Mouse (Mus musculus): Measurements from ENCODE around the gene Nkapd1. TPM values are rescaled to one million over a fixed set of nuclear protein-coding genes. Genes with fewer than 3 reads are reported as not detected.

Nkapd1 gene
- polyA plus RNA-seq (2014; fragmentation: Nextera tagmentation; extraction: Ambion mirVana) = 29.9 and 30.6 TPM in 2 replicates

DNA sequence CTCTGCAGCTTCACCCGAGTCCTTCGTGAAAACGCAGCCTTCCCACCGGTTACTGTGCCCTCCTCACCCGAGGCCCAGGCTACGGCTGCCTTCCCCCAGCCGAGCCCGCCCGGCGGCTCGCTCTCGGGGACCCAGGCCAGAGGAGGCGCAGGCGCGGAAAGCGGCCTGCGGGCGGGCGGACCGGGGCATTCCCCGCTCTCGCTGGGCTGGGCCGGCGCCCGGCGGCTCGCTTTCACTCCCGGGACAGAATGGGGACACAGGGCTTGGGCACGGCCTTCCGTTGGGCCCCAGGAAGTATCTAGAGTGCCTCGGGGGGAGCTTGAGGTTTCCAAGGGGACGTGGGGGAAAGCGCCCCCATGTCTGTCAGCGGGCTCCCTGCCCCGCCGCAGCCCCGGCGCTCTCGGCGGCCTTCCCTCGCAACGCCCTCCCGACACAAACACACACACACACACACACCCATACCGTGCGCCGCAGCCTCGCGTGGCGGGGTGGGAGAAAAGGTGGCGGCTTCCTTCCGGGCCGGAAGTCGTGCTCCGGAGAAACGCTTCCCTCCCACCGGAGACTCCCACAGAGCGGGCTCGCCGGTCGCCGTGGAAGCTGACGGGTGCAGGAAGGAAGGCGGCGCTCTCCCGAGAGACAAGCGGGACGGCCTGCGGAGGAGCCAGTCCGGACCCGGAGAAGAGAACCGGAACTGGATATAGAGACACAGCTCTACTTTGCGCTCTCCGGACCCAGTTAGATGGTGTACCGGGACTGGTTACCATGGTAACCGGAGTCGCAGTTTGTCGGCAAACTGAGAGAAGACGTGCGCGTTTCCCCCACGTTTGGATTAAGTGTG lies at the start of gene Nkapd1, which contains the start of gene Pih1d2:
Gene Nkapd1, minus strand, starts transcription at position 699 of the 838 bp plus-strand sequence.
Gene Pih1d2, plus strand, starts transcription at position 556 of the 838 bp plus-strand sequence.
- no peaks in the 10 kb centered on the region for H3K4me1 ChIP-seq (replicated peaks; ENCODE audit: control insufficient read depth, insufficient read depth, low read length)
- under 1% methylated on average over 69 of the region's 81 CpGs for WGBS
- peak within 1 kb of the TSS; percentile 91 for H3K9ac ChIP-seq (ENCODE audit: low read depth, low read length)
- H3K27ac ChIP-seq (ENCODE audit: low read depth, low read length) = peak within 1 kb of the TSS; percentile 90
- H3K36me3 ChIP-seq (ENCODE audit: control insufficient read depth, insufficient read depth, low read length) = 0 out of 2 replicates have a peak, but pooled peaks cover 3% of the 10 kb centered on the region
- H3K27me3 ChIP-seq (ENCODE audit: control insufficient read depth, insufficient read depth, low read length) = no peaks in the 10 kb centered on the region
- peak within 1 kb of the TSS; percentile 81 for H3K4me2 ChIP-seq (replicated peaks; ENCODE audit: low read depth, low read length)
- peak within 1 kb of the TSS; percentile 96 for H3K4me3 ChIP-seq (ENCODE audit: low read depth, low read length)
- no peaks in the 10 kb centered on the region for H3K9me3 ChIP-seq (ENCODE audit: control insufficient read depth, low read length)
- ATAC-seq (ENCODE audit: low FRiP score) (peak; percentile 97), DNase-seq (ENCODE audit: low spot score) (peak; percentile 93)

DNA sequence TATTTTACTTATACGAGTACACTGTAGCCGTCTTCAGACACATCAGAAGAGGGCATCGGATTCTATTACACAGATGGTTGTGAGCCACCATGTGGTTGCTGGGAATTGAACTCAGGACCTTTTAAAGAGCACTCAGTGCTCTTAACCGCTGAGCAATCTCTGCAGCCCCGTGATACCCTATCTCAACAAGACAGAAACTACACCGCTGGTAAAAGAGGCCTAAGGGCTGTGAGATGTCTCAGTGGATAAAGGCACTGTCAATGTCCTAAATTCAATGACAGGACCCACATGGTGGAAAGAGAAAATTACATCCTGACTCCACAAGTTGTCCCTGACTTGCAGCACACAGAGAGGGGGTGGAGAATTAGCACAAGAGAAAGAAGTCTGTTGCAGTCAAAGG lies 49.2 kb upstream of the Nkapd1 start:
- H3K36me3 ChIP-seq (ENCODE audit: control insufficient read depth, insufficient read depth, low read length) = no peaks in the 10 kb centered on the region
- 81% methylated on average over 6 of the region's 6 CpGs for WGBS
- H3K4me3 ChIP-seq (ENCODE audit: low read depth, low read length) = no peak overlapping the region
- H3K4me1 ChIP-seq (replicated peaks; ENCODE audit: control insufficient read depth, insufficient read depth, low read length) = no peaks in the 10 kb centered on the region
- no peak for ATAC-seq (ENCODE audit: low FRiP score)
- H3K27ac ChIP-seq (ENCODE audit: low read depth, low read length) = no peak overlapping the region
- no peak overlapping the region for H3K4me2 ChIP-seq (replicated peaks; ENCODE audit: low read depth, low read length)
- no peak overlapping the region for H3K9ac ChIP-seq (ENCODE audit: low read depth, low read length)
- H3K27me3 ChIP-seq (ENCODE audit: control insufficient read depth, insufficient read depth, low read length) = no peaks in the 10 kb centered on the region
- no peaks in the 10 kb centered on the region for H3K9me3 ChIP-seq (ENCODE audit: control insufficient read depth, low read length)
- DNase-seq (ENCODE audit: low spot score) = no peak

DNA sequence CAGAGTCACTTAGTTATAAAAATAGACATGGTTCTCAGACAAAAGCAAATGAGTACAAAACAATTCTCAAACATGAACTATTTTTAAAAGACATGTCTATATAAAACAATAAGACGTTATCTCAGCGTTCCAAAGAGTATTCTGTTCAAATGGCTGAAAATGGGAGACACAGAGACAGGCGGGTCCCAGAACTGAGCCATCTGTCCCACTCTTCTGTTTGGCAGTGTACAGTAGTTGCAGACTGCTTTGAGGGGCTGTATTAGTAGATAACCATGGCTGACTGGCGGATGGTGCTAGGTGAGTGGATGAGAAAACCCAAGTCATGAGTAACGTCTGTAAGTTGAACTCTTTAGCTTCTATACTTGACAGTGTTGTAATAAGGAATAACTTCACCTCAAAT lies 47.6 kb upstream of the Nkapd1 start:
- Histone ChIP-seq H3K27ac (ENCODE audit: low read depth, low read length) (no peak overlapping the region), H3K4me2 (replicated peaks; ENCODE audit: low read depth, low read length) (no peak overlapping the region), H3K9me3 (ENCODE audit: control insufficient read depth, low read length) (no peaks in the 10 kb centered on the region), H3K36me3 (ENCODE audit: control insufficient read depth, insufficient read depth, low read length) (no peaks in the 10 kb centered on the region), H3K4me3 (ENCODE audit: low read depth, low read length) (no peak overlapping the region), H3K9ac (ENCODE audit: low read depth, low read length) (no peak overlapping the region), H3K27me3 (ENCODE audit: control insufficient read depth, insufficient read depth, low read length) (no peaks in the 10 kb centered on the region), H3K4me1 (replicated peaks; ENCODE audit: control insufficient read depth, insufficient read depth, low read length) (no peaks in the 10 kb centered on the region)
- WGBS = 85% methylated on average over 5 of the region's 5 CpGs
- DNase-seq (ENCODE audit: low spot score) = no peak
- no peak for ATAC-seq (ENCODE audit: low FRiP score)

DNA sequence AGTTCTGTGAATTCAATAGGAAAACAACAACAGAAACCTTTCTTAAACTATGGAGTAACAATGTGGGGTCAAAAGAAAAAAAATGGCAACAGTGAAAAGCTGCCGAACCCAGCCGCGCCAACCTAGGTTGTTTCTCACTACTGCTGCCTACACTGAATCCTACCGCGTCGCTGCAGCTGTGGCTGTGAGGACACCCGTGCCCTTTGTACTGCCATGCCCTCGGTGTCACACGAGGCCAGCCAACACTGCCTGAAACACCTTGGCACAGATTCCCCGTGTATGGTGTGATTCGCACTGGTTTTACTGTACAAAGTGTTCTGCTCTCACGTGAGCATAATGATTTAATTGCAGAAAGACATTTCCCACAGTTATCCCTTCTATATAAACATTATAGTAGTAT lies 43.2 kb upstream of the Nkapd1 start:
- H3K9ac ChIP-seq (ENCODE audit: low read depth, low read length) = no peak overlapping the region

DNA sequence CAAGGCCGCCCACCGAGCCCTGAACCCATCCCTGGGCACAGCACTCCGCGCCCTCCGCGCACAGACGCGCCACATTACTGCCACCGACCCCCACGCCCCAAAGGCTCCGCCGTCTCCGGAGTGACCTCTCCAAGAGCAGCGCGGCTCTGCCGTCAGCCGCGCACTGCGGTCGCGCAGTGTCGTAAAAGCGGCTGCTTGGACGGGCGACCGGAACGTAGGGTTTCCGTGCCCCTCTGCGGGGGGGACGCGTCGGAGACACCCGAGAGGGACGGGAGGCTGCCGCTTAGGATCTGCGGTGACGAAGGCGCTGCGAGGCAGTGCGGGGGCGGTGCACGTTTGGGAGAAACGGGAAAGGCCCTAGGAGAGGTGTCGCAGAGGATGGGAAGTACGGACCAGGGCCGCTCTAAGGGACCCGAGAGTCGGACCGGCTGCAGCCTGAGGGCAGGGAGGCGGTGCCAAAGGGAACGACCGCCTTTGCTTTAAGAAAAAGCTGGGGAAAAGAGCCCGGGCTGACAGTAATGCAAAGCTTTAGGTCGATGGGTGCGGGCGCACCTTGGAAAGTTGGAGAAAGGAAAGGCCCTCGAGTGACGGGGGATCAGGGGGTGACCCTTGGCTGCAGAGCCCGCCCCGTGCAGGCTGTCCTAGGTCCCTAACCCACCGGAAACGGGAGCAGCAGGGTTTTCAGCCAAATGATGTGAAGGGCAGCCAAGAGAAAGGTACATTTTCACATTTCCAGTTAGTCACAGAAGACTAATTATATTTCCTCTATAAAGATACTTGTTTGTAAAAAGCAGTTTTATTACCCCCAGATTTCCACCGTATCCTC lies 42.3 kb upstream of the Nkapd1 start, which contains the start of gene Dlat:
Gene Dlat, minus strand, starts transcription at position 389 of the 826 bp plus-strand sequence.
- H3K4me1 ChIP-seq (replicated peaks; ENCODE audit: control insufficient read depth, insufficient read depth, low read length) = no peaks in the 10 kb centered on the region
- DNase-seq (ENCODE audit: low spot score) = peak; percentile 92
- H3K9me3 ChIP-seq (ENCODE audit: control insufficient read depth, low read length) = no peaks in the 10 kb centered on the region
- H3K9ac ChIP-seq (ENCODE audit: low read depth, low read length) = peak within 1 kb of the TSS; percentile 82
- no peaks in the 10 kb centered on the region for H3K36me3 ChIP-seq (ENCODE audit: control insufficient read depth, insufficient read depth, low read length)
- H3K4me2 ChIP-seq (replicated peaks; ENCODE audit: low read depth, low read length) = peak within 1 kb of the TSS; percentile 45
- H3K27me3 ChIP-seq (ENCODE audit: control insufficient read depth, insufficient read depth, low read length) = no peaks in the 10 kb centered on the region
- H3K27ac ChIP-seq (ENCODE audit: low read depth, low read length) = peak within 1 kb of the TSS; percentile 81
- peak within 1 kb of the TSS; percentile 71 for H3K4me3 ChIP-seq (ENCODE audit: low read depth, low read length)
- ATAC-seq (ENCODE audit: low FRiP score) = peak; percentile 94
- under 1% methylated on average over 63 of the region's 63 CpGs for WGBS

More for the DNA sequence above, 43.2 kb upstream of the Nkapd1 start:
- ATAC-seq (ENCODE audit: low FRiP score) (no peak), DNase-seq (ENCODE audit: low spot score) (peak; percentile 23)
- H3K4me3 ChIP-seq (ENCODE audit: low read depth, low read length) = peak overlapping the region; percentile 71
- peak overlapping the region; percentile 45 for H3K4me2 ChIP-seq (replicated peaks; ENCODE audit: low read depth, low read length)
- no peaks in the 10 kb centered on the region for H3K9me3 ChIP-seq (ENCODE audit: control insufficient read depth, low read length)
- 22% methylated on average over 12 of the region's 12 CpGs for WGBS
- no peaks in the 10 kb centered on the region for H3K36me3 ChIP-seq (ENCODE audit: control insufficient read depth, insufficient read depth, low read length)
- no peaks in the 10 kb centered on the region for H3K27me3 ChIP-seq (ENCODE audit: control insufficient read depth, insufficient read depth, low read length)
- no peaks in the 10 kb centered on the region for H3K4me1 ChIP-seq (replicated peaks; ENCODE audit: control insufficient read depth, insufficient read depth, low read length)
- no peak overlapping the region for H3K27ac ChIP-seq (ENCODE audit: low read depth, low read length)

DNA sequence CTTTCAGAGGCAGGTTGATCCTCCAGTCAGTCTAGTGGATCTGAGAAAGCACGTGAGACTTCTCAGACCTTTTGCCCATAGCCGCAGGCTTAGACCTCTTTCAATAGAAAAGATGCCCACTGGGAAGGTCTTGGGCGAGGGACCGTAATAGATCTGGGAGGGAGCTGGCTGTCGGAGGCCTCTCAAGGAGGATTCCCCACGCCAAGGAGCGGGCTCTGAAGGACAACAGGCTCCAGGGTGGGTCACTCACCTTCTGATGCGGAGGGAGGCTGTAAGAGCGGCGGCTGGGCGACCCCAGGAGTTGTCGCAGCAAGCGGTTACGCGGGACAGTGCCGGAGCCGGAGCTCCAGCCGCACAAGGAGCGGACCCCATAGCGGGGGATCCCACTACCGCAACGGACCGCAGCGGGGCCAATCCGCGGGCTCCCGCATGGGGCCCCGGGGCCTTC lies 41.7 kb upstream of the Nkapd1 start:
- no peaks in the 10 kb centered on the region for H3K4me1 ChIP-seq (replicated peaks; ENCODE audit: control insufficient read depth, insufficient read depth, low read length)
- H3K4me3 ChIP-seq (ENCODE audit: low read depth, low read length) = peak overlapping the region; percentile 71
- no peaks in the 10 kb centered on the region for H3K36me3 ChIP-seq (ENCODE audit: control insufficient read depth, insufficient read depth, low read length)
- WGBS = under 1% methylated on average over 28 of the region's 28 CpGs
- H3K4me2 ChIP-seq (replicated peaks; ENCODE audit: low read depth, low read length) = peak overlapping the region; percentile 45
- no peaks in the 10 kb centered on the region for H3K9me3 ChIP-seq (ENCODE audit: control insufficient read depth, low read length)
- DNase-seq (ENCODE audit: low spot score) (no peak), ATAC-seq (ENCODE audit: low FRiP score) (peak; percentile 84)
- H3K9ac ChIP-seq (ENCODE audit: low read depth, low read length) = peak overlapping the region; percentile 82
- peak overlapping the region; percentile 81; the same call in 1 of the 2 replicates for H3K27ac ChIP-seq (ENCODE audit: low read depth, low read length)
- no peaks in the 10 kb centered on the region for H3K27me3 ChIP-seq (ENCODE audit: control insufficient read depth, insufficient read depth, low read length)

DNA sequence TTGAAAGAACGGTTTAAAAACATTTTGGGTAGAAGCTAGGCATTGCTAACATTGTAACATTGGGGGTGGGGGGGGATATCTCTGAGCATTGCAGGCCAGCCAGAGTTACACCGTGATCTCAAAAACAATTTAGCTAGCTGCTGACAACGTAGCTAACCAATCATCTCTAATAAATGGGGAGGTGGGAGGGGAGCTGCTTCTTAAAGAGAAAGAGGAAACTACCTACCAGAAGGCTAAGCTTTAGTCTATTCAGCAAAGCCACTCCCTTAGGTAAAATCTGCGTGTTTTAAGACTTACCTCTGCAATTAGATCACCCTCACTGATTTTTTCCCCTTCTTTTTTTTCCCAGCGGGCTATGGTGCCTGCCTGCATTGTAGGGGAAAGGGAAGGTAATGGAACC lies 41.1 kb upstream of the Nkapd1 start:
- WGBS = 39% methylated on average over 5 of the region's 5 CpGs
- H3K4me1 ChIP-seq (replicated peaks; ENCODE audit: control insufficient read depth, insufficient read depth, low read length) = no peaks in the 10 kb centered on the region
- peak overlapping the region; percentile 82 for H3K9ac ChIP-seq (ENCODE audit: low read depth, low read length)
- no peaks in the 10 kb centered on the region for H3K27me3 ChIP-seq (ENCODE audit: control insufficient read depth, insufficient read depth, low read length)
- no peaks in the 10 kb centered on the region for H3K9me3 ChIP-seq (ENCODE audit: control insufficient read depth, low read length)
- ATAC-seq (ENCODE audit: low FRiP score) = no peak
- no peaks in the 10 kb centered on the region for H3K36me3 ChIP-seq (ENCODE audit: control insufficient read depth, insufficient read depth, low read length)
- DNase-seq (ENCODE audit: low spot score) = no peak
- H3K4me3 ChIP-seq (ENCODE audit: low read depth, low read length) = peak overlapping the region; percentile 71
- H3K4me2 ChIP-seq (replicated peaks; ENCODE audit: low read depth, low read length) = peak overlapping the region; percentile 45
- no peak overlapping the region for H3K27ac ChIP-seq (ENCODE audit: low read depth, low read length)

DNA sequence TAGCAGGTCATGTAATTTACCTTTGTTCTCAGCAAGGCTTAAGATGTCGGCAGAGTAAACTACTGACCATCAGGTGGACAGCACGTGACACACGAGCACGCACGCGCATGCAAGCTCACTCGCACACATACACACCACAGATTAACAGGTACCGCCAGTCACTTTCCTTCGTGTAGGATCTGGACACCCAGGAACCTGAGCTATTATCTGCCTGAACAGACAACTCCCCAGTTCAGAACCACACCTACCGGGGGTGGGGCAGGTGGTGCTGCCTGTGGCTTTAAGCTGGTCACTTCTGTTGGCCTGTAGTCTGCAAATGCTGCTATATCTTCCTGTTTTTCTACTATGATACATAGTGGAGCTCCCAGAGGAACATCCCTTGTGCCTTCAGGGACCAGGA lies 33.2 kb upstream of the Nkapd1 start:
- Histone ChIP-seq H3K4me1 (replicated peaks; ENCODE audit: control insufficient read depth, insufficient read depth, low read length) (no peaks in the 10 kb centered on the region), H3K9me3 (ENCODE audit: control insufficient read depth, low read length) (no peaks in the 10 kb centered on the region), H3K4me2 (replicated peaks; ENCODE audit: low read depth, low read length) (no peak overlapping the region), H3K4me3 (ENCODE audit: low read depth, low read length) (no peak overlapping the region), H3K36me3 (ENCODE audit: control insufficient read depth, insufficient read depth, low read length) (0 out of 2 replicates have a peak, but pooled peaks cover 4% of the 10 kb centered on the region), H3K27me3 (ENCODE audit: control insufficient read depth, insufficient read depth, low read length) (no peaks in the 10 kb centered on the region), H3K27ac (ENCODE audit: low read depth, low read length) (no peak overlapping the region), H3K9ac (ENCODE audit: low read depth, low read length) (no peak overlapping the region)
- ATAC-seq (ENCODE audit: low FRiP score) (no peak), DNase-seq (ENCODE audit: low spot score) (no peak)
- WGBS = 92% methylated on average over 10 of the region's 10 CpGs
